Mouse (Mus musculus) adrenal gland, postnatal 10 days (tissue): ENCODE results near the gene Vmn2r121. TPM values are rescaled to one million over a fixed set of nuclear protein-coding genes. Genes with fewer than 3 reads are reported as not detected.

Source experiments
- DNase-seq: peaks from one replicate; pipeline ENCODE4 v3.0.0; 2021; ENCODE audit warnings: mixed read lengths
- long read RNA-seq, 2 experiments: library from polyadenylated mRNA; stranded (forward); transcript quantifications; one replicate each; pipeline ENCODE4 v2.0.0; 2021
- total RNA-seq, 2 experiments: library from RNA; stranded (reverse); gene quantifications; 2 replicates each; pipeline ENCODE4 v1.2.3; 2021

The Vmn2r121 gene
- not detected for total RNA-seq
- long read RNA-seq, experiment 1 = 0 reads
- long read RNA-seq, experiment 2 = 0 reads

DNA sequence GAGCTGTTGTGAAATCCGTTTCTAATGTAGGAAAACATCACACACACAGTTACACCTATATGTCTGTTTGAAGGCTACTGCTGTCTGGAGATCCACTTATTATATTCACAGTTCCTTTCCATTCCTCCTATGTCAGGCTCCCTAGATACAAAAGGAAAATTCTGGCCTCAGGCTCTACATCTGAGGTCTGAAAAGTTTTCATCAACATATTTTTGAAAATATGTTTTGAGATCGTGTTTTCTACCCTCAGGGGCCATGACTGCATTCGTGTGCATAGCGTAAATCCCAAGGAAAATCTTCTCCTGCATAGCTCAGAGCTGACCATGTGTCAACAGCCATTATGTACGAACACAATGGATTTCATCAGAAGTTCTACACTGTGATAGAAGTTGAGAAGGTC, at the start of gene Vmn2r121:
TSS of gene Vmn2r121 (minus strand) at position 101 of the 400 bp plus-strand sequence.
- no peak for DNase-seq
